Mouse (Mus musculus) bone marrow, adult 2 months (tissue): ENCODE results near the gene Pdss2. TPM values are rescaled to one million over a fixed set of nuclear protein-coding genes. Genes with fewer than 3 reads are reported as not detected.

Source experiments
- H3K27ac ChIP-seq: fragments of 200-500 bp; 2 replicates; pipeline ENCODE4 v1.5.1; 2012; ENCODE audit warnings: low read depth, mild to moderate bottlenecking, control low read depth, inconsistent platforms, low read length; ENCODE audit not compliant: control insufficient read depth, poor library complexity, insufficient read depth
- H3K4me1 ChIP-seq: fragments of 200-500 bp; 2 replicates; pipeline ENCODE4 v1.6.1; 2011; ENCODE audit warnings: low read length; ENCODE audit not compliant: control insufficient read depth, insufficient read depth
- H3K4me3 ChIP-seq: fragments of 200-500 bp; replicated peaks from 2 replicates; pipeline ENCODE3; 2011; ENCODE audit warnings: mild to moderate bottlenecking, low read depth, low read length, control low read depth; ENCODE audit not compliant: control insufficient read depth
- CTCF ChIP-seq: fragments of 200-500 bp; IDR thresholded peaks from 2 replicates; pipeline ENCODE4 v1.5.1; 2011; ENCODE audit warnings: low read length, control low read depth; ENCODE audit not compliant: control insufficient read depth, insufficient read depth
- POLR2A ChIP-seq: fragments of 200-500 bp; IDR thresholded peaks from 2 replicates; pipeline ENCODE4 v1.6.1; 2011; ENCODE audit warnings: low read depth, mild to moderate bottlenecking, control low read depth, low read length, borderline replicate concordance; ENCODE audit not compliant: control insufficient read depth
- WGBS: fragments of 180-500 bp; shearing (Covaris S2); methylation state at CpG from one replicate; pipeline ENCODE4 v1.1.7; 2018; 5-methylcytosine and 5-hydroxymethylcytosine counted together
- polyA plus RNA-seq: library from polyadenylated mRNA; stranded (reverse); fragments of >200 nt; gene quantifications from 2 replicates; pipeline ENCODE4 v1.2.4, GENCODE M21; 2011; ENCODE audit warnings: low replicate concordance; ENCODE audit not compliant: missing spikeins, insufficient read depth, insufficient read length

Gene Pdss2
- polyA plus RNA-seq, result 2.3 and 10.9 TPM in 2 replicates

DNA sequence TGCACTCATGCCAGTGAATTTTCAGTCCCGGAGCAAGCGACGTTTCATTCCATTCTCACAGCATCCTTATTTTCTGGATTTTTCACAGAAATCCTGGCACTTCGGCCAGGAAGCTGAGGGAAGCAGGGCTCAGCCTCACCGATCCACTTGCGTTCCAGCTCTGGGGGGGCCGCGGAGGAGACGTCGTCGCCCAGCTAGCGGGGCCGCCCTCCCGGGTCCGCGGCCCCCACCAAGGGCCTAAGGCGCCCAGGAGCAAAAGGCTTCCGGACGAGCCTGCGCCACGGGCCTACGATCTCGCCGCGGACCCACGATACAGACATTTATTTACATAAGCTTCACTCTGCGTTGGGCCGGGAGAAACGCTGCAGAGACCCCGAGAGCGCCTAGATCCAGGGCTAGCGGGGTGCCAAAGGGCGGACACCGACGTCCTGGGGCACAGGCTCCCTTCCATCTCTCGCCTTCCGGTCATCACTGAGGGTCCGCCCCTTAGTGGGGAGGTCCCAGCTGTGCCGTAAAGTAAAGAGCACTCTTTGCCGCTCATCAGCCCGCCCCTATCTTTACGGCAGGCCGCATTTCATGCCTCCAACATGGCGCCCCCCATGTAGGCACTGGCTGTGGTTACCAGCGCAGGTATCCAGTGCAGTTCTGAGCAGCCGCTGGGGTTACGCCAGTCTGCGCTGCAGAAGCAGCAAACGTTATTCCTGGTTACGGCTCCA lies at the start of gene Pdss2:
TSS of gene Pdss2 (plus strand) at position 577 of the 716 bp plus-strand sequence.
- 0 out of 2 replicates have a peak, but pooled peaks have one; percentile 12 for TF ChIP-seq CTCF
- peak; percentile 99 for TF ChIP-seq POLR2A
- H3K27ac ChIP-seq, result peak within 1 kb of the TSS; percentile 91
- peaks cover 1% of the 10 kb centered on the region; the same call in 1 of the 2 replicates for H3K4me1 ChIP-seq
- H3K4me3 ChIP-seq, result peak within 1 kb of the TSS; percentile 90
- under 1% methylated on average over 50 of the region's 50 CpGs for WGBS

DNA sequence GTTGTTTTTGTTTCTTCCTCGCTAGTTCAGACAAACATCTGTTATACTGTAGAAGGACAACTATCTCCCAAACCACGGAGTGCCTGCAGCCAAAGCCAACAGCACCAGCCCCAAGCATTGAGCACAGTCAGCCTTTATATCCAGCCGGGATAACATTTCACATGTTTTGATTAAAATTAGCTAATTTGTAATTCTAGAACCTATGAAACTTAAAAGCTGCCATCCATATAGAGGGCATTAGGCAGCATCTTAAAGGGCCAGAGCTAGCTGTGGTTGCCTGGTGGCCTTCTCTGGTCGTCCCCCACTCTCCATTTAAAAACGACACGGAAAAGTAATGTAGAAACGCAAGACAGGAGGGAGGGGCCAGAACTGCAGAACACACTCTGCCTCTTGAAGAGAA lies 49.2 kb upstream of the Pdss2 start:
- TF ChIP-seq CTCF (no peak), POLR2A (no peak)
- Histone ChIP-seq H3K4me1 (no peaks in the 10 kb centered on the region), H3K27ac (no peak overlapping the region), H3K4me3 (no peak overlapping the region)
- WGBS, result 9% methylated on average over 7 of the region's 7 CpGs

- no peak for TF ChIP-seq CTCF
- no peak for TF ChIP-seq POLR2A
- Histone ChIP-seq H3K4me1 (no peaks in the 10 kb centered on the region), H3K27ac (no peak overlapping the region), H3K4me3 (no peak overlapping the region)
- 12% methylated on average over 8 of the region's 8 CpGs for WGBS
Observed at GRCm38 (mm10) chr10:43172554-43172953, 48.7 kb upstream of the Pdss2 start.

DNA sequence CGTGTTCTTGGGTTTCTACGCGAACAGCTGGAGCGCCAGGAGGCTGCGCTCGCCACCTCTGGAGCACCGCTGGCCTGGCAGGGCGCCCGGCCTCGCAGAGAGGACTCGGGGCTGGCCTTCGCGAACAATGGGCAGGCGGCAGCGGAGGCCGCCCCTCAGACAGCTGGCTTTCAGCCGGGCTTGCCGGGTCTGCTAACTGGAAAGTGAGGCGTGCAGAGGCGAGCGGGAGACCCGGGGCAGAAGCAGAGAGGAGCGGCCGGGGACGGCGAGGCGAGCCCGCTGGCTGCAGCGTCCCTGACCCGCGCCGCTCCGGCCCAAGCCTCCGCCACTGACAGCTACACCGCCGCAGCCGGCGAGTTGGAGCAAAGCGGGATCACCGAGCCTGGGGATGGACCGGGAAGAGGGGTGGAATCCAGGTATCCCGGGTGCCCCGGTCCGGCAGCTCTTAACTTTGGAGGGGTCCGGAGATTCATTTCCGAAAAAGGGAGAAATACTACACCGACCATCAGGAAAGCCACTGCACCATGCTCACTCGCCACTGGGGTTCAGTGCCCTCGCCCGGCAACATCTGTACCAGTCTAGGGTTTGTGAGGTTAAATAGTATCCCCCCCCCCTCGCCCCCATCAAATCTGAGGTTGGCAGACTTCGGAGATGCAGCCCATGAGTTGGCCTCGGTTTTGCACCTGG lies 48.0 kb upstream of the Pdss2 start:
- 2% methylated on average over 53 of the region's 53 CpGs for WGBS
- Histone ChIP-seq H3K4me1 (no peaks in the 10 kb centered on the region), H3K27ac (no peak overlapping the region), H3K4me3 (no peak overlapping the region)
- no peak for TF ChIP-seq POLR2A
- no peak for TF ChIP-seq CTCF

DNA sequence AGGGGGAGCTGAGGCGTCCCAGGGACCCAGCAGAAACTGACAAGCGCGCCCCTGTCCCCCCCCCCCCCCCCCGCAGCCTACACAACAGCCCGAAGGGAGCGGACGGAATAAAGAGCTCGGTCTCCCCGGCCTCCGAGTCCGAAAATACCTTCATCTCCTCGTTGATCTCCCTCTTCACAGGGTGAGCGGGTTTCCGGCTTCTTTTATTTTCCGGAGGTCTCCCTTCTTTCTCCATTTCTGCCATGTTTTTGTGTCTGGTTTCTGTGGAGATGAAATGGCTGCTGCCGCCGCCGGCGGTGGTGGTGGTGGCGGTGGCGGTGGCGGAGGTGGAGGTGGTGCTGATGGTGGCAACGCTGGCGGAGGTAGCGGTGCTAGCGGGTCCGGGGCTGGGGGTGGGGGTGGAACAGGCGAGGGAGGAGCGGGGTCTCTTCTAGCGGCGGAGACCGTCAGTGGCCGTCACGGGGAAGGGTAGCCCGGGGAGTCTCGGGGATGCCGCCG lies 47.4 kb upstream of the Pdss2 start:
- H3K4me3 ChIP-seq, result no peak overlapping the region
- no peak overlapping the region for H3K27ac ChIP-seq
- H3K4me1 ChIP-seq, result no peaks in the 10 kb centered on the region
- under 1% methylated on average over 36 of the region's 38 CpGs for WGBS
- TF ChIP-seq CTCF (no peak), POLR2A (no peak)

- no peak within 1 kb of the TSS for H3K4me3 ChIP-seq
Observed at GRCm38 (mm10) chr10:43174326-43175155, 46.7 kb upstream of the Pdss2 start, which contains the start of the genes Sobp and 9030612E09Rik. Gene Sobp (minus strand): TSS chr10:43174530. Gene 9030612E09Rik (plus strand): TSS chr10:43174704.

DNA sequence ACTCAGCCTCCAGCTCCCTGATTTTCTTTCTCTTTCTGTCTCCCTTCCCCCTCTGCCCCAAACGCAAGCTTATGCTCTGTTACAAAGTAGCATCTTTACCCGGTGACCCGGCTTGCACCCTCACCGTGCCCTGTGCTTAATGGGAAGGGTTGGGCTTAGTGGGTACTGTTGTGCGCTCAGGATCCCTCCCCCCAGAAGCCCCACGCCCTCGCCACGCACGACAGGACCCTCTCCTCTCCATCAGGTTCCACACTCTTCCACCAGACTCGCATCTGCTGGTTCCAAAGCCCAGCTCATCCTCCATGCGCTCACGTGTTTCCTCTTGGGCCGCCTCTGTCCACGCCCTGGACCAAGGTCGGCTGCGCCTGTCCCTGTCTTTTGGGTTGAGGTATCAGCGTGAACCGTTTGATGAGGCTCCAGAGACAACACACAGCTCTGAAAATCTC lies 46.1 kb upstream of the Pdss2 start:
- TF ChIP-seq POLR2A (no peak), CTCF (no peak)
- Histone ChIP-seq H3K27ac (no peak overlapping the region), H3K4me1 (no peaks in the 10 kb centered on the region), H3K4me3 (no peak overlapping the region)
- WGBS, result 5% methylated on average over 18 of the region's 18 CpGs

More at GRCm38 (mm10) chr10:43174326-43175155, 46.7 kb upstream of the Pdss2 start, which contains the start of the genes Sobp and 9030612E09Rik:
- Histone ChIP-seq H3K27ac (no peak within 1 kb of the TSS), H3K4me1 (no peaks in the 10 kb centered on the region)
- TF ChIP-seq POLR2A (no peak), CTCF (no peak)
- under 1% methylated on average over 86 of the region's 91 CpGs for WGBS
